Mouse (Mus musculus): ENCODE measurements around the gene Ptpn18. TPM values are rescaled to one million over a fixed set of nuclear protein-coding genes. Genes with fewer than 3 reads are reported as not detected.
"Not testable (repeated sequence)": the region's sequence is repeated elsewhere in the genome, so short reads cannot be mapped to it uniquely, and the experiment has no call there.

Gene Ptpn18
- total RNA-seq (2021), result 1 to 10 TPM; 2.6 to 3.1 TPM
- long read RNA-seq, experiment 1, partial matches to known transcripts, result 7 of 7 reads
- long read RNA-seq, experiment 1, other reads (novel, unspliced or antisense), result 0 of 7 reads
- long read RNA-seq, experiment 2, partial matches to known transcripts, result 8 of 8 reads
- long read RNA-seq, experiment 2, other reads (novel, unspliced or antisense), result 0 of 8 reads

DNA sequence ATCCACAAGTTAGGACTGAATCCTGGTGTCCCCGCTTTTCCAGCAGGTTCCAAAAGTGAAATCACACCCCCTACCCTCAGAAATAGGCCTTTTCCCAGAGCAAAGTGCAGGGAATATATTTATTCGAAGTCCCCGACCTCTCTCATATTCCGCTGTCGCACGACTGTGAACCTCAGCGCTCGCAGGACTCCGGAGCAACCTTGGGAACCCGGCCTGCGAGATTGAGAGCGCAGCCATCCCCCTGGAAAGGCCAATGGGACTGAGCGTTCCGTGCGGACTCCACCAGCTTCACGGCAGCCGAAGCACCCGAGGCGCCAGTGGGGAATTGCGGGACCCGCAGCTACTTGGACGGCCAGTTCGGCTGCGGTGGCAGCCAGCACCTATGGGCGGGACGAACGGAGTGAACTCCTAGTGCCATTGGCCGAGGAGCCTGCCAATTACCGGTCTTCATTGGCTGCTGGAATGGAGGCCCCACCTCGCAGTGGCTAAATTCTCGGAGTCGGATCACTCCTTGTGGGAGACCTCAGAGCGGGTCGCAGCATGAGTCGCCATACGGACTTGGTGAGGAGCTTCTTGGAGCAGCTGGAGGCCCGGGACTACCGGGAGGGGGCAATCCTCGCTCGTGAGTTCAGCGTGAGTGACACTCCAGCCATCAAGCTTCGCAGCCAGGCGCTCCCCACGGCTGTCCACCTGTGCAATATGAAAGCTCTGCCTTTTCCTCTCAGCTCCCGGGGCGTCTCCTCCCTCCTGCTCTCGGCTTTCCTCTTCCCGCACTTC lies at the start of gene Ptpn18:
Gene Ptpn18 (plus strand): TSS at position 479 of the 777 bp plus-strand sequence.
- intact Hi-C loops (cut with DNase I; ENCODE audit: low total_unique reads), result no loop called here
- DNase-seq, result peak; percentile 78

- no peak for DNase-seq
- intact Hi-C loops (cut with DNase I; ENCODE audit: low total_unique reads), result no loop called here
These were observed 31.1 kb upstream of the Ptpn18 start for GRCm38 (mm10) chr1:34428466-34428865.

- no peak for DNase-seq
- intact Hi-C loops (cut with DNase I; ENCODE audit: low total_unique reads), result no loop called here
These were observed 30.3 kb upstream of the Ptpn18 start for GRCm38 (mm10) chr1:34429281-34429680.

GRCm38 (mm10) chr1:34430981-34431380 lies 28.6 kb upstream of the Ptpn18 start:
- DNase-seq, result no peak
- intact Hi-C loops (cut with DNase I; ENCODE audit: low total_unique reads), result no loop called here

GRCm38 (mm10) chr1:34431431-34431830 lies 28.1 kb upstream of the Ptpn18 start:
- no peak for DNase-seq
- intact Hi-C loops (cut with DNase I; ENCODE audit: low total_unique reads), result no loop called here

DNA sequence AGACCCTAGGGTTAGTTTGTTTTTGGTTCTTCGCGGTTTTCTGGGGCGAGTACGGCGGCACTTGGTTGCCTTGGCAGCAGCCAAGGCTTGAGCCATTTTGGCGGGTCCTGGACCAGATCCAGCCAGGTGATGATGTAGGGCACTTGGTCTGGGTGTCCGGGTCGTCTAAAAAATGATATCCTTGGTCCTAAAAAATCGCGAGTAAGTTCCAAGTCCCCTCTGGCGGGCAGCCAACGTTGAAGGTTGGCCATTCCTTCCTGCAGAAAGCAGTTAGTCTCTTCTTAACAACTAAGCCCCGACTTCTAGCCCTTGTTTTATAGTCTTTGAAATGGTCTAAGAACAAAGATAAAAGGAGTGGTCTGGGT lies 27.2 kb upstream of the Ptpn18 start:
- intact Hi-C loops (cut with DNase I; ENCODE audit: low total_unique reads), result no loop called here
- peak; percentile 29 for DNase-seq

GRCm38 (mm10) chr1:34432776-34433481 lies 26.6 kb upstream of the Ptpn18 start:
- intact Hi-C loops (cut with DNase I; ENCODE audit: low total_unique reads), result no loop called here
- peak; percentile 22 for DNase-seq

DNA sequence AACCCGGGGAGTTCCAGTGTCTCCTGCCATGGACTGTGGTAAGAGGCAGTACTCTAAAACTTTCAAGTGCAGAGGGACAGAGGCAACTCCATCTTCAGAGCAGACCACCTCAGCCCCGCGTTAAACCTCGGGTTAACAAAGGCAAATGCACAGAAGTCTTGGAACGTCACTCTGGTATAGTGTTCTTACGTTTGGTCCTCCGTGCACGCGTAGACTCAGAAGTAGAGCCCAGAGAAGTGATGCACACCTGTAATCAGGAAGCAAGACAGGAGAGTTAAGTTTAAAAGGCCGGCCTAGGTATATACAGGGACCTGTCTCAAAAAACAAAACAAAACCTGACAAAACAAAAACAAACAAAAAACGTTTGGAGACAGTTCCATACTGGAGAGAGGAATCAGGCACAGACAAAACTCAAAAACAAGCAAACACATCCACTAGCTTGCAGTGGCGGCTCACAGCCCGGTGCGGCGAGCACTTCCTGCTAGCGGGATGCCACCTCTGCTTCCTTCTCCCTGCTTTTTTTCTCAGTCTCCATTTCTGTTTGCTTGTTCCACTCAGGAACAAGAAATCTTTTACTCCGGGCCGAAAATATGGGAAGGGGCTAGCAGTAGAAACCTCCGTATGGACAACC lies 25.6 kb upstream of the Ptpn18 start:
- intact Hi-C loops (cut with DNase I; ENCODE audit: low total_unique reads), result no loop called here

DNA sequence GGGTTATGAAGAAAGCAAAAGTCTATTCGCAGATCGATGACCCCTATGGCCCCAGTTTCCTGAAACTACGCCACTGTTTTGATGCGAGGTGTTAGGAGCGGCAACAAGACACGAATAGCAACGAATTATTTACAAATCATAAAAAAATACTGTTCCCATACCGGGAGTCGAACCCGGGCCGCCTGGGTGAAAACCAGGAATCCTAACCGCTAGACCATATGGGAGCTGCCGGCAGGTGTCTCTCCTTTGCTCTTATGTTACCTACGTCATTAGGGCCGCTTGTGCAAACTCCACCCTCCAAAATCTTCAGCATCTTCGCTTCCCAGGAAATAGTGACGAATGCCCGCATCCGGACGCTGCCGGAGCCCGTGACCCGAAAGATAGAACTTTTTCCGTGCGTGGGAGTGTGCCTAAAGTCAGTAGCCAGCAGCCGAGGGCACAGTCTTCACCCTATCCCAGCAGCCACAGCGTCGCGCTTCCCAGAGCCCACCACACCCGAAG lies 24.9 kb upstream of the Ptpn18 start:
- intact Hi-C loops (cut with DNase I; ENCODE audit: low total_unique reads), result no loop called here
- peak; percentile 66 for DNase-seq

More for the DNA sequence above, 25.6 kb upstream of the Ptpn18 start:
- DNase-seq, result no peak

- DNase-seq, result no peak
- intact Hi-C loops (cut with DNase I; ENCODE audit: low total_unique reads), result no loop called here
These were observed 24.0 kb upstream of the Ptpn18 start for GRCm38 (mm10) chr1:34435371-34436120.

DNA sequence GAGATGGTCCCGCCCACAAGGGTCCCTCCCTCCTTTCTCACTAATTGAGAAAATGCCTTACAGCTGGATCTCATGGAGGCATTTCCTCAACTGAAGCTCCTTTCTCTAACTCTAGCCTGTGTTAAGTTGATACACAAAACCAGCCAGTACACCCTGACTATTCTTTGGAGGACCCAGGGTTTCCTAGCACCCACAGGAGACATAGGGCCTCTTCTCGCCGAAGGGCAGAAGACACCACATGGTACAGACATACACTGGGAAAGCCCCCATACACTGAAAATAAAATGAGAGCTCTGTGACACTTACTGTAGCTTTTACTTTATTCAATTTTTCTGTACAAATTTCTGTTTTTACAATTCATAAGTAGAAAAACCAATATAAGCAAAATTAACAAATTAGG lies 23.2 kb upstream of the Ptpn18 start:
- intact Hi-C loops (cut with DNase I; ENCODE audit: low total_unique reads), result no loop called here
- no peak for DNase-seq

- DNase-seq; intact Hi-C loops (cut with DNase I; ENCODE audit: low total_unique reads): not testable (repeated sequence)
These were observed 22.2 kb upstream of the Ptpn18 start for GRCm38 (mm10) chr1:34437366-34437765.

DNA sequence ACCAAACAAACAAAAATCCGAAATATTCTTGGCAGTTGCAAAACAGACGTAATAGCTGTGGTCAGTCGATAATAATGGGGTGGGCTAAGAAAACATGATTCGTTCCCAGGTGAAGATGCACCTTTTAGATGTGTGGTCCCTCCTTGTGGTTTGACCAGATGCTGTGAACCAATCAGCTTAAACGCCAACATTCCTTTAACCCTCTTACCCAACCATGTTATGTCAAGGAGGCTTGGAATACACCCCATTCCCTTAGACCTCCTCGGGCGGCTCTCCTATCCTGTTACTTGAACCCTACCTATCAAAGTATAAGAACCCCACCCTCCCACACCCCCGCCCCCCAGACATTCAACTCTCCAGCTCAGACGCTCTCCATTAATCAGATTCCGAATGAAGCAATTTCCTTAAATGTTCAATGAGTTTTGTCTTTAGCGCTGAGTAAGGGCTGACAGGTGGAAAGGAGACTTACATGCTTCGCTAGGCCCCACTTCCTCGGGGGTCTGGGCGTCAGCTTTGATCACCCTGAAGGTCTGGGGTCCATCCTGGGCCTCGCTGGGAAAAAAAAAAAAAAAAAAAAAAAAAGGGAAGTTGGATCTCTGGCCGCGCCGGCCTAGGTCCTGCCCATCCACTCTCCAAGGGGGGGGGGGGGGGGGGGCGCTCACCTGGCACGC lies 21.0 kb upstream of the Ptpn18 start:
- intact Hi-C loops (cut with DNase I; ENCODE audit: low total_unique reads), result no loop called here

GRCm38 (mm10) chr1:34439215-34439960 lies 20.2 kb upstream of the Ptpn18 start, which contains the start of the genes Ccdc115 and Imp4:
Gene Ccdc115 (minus strand): TSS chr1:34439672.
Gene Imp4 (plus strand): TSS chr1:34439851.
- intact Hi-C loops (cut with DNase I; ENCODE audit: low total_unique reads), result no loop called here
- peak; percentile 96 for DNase-seq

More for the DNA sequence above, 21.0 kb upstream of the Ptpn18 start:
- no peak for DNase-seq

- intact Hi-C loops (cut with DNase I; ENCODE audit: low total_unique reads), result no loop called here
- no peak for DNase-seq
These were observed 19.5 kb upstream of the Ptpn18 start for GRCm38 (mm10) chr1:34439961-34440630.

DNA sequence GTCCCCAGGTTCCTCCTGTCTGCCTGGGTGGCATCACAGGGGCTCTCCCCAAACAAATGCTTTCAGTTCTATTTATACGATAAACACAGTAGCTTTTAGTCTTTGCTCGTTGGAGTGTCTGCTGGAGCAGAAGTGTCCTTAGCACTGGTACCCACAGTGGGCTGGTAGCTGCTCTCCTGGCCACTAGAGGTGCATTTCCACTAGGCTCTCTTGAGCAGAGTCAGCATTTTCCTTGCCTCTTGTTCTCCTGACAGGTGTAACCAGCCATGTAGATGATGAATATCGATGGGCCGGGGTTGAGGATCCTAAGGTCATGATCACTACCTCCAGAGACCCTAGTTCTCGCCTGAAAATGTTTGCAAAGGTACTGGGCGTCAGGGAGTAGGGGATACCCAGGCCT lies 16.4 kb upstream of the Ptpn18 start:
- intact Hi-C loops (cut with DNase I; ENCODE audit: low total_unique reads), result no loop called here
- no peak for DNase-seq

- intact Hi-C loops (cut with DNase I; ENCODE audit: low total_unique reads), result no loop called here
- DNase-seq, result no peak
These were observed 1.1 kb upstream of the Ptpn18 start for GRCm38 (mm10) chr1:34458431-34458830.
